Mouse (Mus musculus) liver, adult 2 months (tissue): Measurements from ENCODE around the gene Tnfrsf1b. TPM values are rescaled to one million over a fixed set of nuclear protein-coding genes. Genes with fewer than 3 reads are reported as not detected.
A peak's percentile ranks its signal among the peaks of the same experiment; 100 is the strongest.

Source experiments
- DNase-seq: peaks from one replicate; pipeline ENCODE4 v3.0.0-alpha.2; 2011; ENCODE audit warnings: low read depth, low spot score; ENCODE audit errors: extremely low read depth
- H3K27ac ChIP-seq: fragments of 200-500 bp; replicated peaks from 2 replicates; pipeline ENCODE4 v1.5.1; 2012; ENCODE audit warnings: low read depth, mild to moderate bottlenecking, control low read depth, inconsistent platforms, low read length; ENCODE audit not compliant: insufficient read depth
- H3K27me3 ChIP-seq: fragments of 200-500 bp; 2 replicates; pipeline ENCODE4 v1.6.1; 2012; ENCODE audit warnings: mild to moderate bottlenecking, moderate library complexity, low read length, inconsistent platforms; ENCODE audit not compliant: control insufficient read depth, insufficient read depth
- H3K36me3 ChIP-seq: fragments of 200-500 bp; 2 replicates; pipeline ENCODE4 v1.6.1; 2012; ENCODE audit warnings: low read length, inconsistent platforms; ENCODE audit not compliant: control insufficient read depth, insufficient read depth
- H3K4me1 ChIP-seq: fragments of 200-500 bp; 2 replicates; pipeline ENCODE4 v1.6.1; 2011; ENCODE audit warnings: low read length; ENCODE audit not compliant: control insufficient read depth, insufficient read depth
- H3K4me3 ChIP-seq: fragments of 200-500 bp; 2 replicates; pipeline ENCODE4 v1.5.1; 2011; ENCODE audit warnings: low read depth, mild to moderate bottlenecking, control low read depth, low read length, moderate library complexity; ENCODE audit not compliant: insufficient read depth
- H3K79me2 ChIP-seq: fragments of 200-500 bp; 2 replicates; pipeline ENCODE4 v1.6.1; 2012; ENCODE audit warnings: inconsistent platforms, mild to moderate bottlenecking, low read length, moderate library complexity; ENCODE audit not compliant: control insufficient read depth, insufficient read depth
- H3K9ac ChIP-seq: fragments of 200-500 bp; 2 replicates; pipeline ENCODE4 v1.6.1; 2012; ENCODE audit warnings: low read depth, mild to moderate bottlenecking, control low read depth, inconsistent platforms, low read length
- CTCF ChIP-seq: fragments of 200-500 bp; IDR thresholded peaks from 2 replicates; pipeline ENCODE4 v1.5.1; 2011; ENCODE audit warnings: low read depth, low read length, control low read depth
- POLR2A ChIP-seq: fragments of 200-500 bp; IDR thresholded peaks from 2 replicates; pipeline ENCODE4 v1.6.1; 2011; ENCODE audit warnings: low read length, control low read depth; ENCODE audit not compliant: insufficient read depth; ENCODE audit errors: extremely low read depth
- WGBS: fragments of 180-500 bp; shearing (Covaris S2); methylation state at CpG from one replicate; pipeline ENCODE4 v1.1.7; 2018; 5-methylcytosine and 5-hydroxymethylcytosine counted together
- polyA plus RNA-seq: library from polyadenylated mRNA; depleted of rRNA; stranded (reverse); fragments of >200 nt; gene quantifications from 2 replicates; pipeline ENCODE4 v1.2.3, GENCODE M21; 2012
- total RNA-seq: library from RNA; depleted of rRNA; stranded (reverse); fragments of >200 nt; gene quantifications from 2 replicates; pipeline ENCODE4 v1.2.3, GENCODE M21; 2014

Gene Tnfrsf1b
- total and polyA plus RNA-seq, 2 experiments = 10.8 to 16.8 TPM

GRCm38 (mm10) chr4:145215396-145215795 is 31.3 kb downstream of the Tnfrsf1b start:
- H3K9ac ChIP-seq = no peak overlapping the region
- no peaks in the 10 kb centered on the region for H3K27me3 ChIP-seq
- 0 out of 2 replicates have a peak overlapping the region, but pooled peaks have one; percentile 10 for H3K27ac ChIP-seq
- no peak overlapping the region for H3K4me3 ChIP-seq
- TF ChIP-seq CTCF = no peak
- TF ChIP-seq POLR2A = no peak
- 79% methylated on average over 2 of the region's 2 CpGs for WGBS
- peaks cover 14% of the 10 kb centered on the region for H3K4me1 ChIP-seq
- H3K36me3 ChIP-seq = peaks cover 24% of the 10 kb centered on the region; the same call in 1 of the 2 replicates
- no peaks in the 10 kb centered on the region; the same call in 1 of the 2 replicates for H3K79me2 ChIP-seq
- DNase-seq = peak; percentile 26

GRCm38 (mm10) chr4:145214786-145215174 is 31.9 kb downstream of the Tnfrsf1b start:
- 53% methylated on average over 6 of the region's 6 CpGs for WGBS
- Histone ChIP-seq H3K79me2 (no peaks in the 10 kb centered on the region; the same call in 1 of the 2 replicates), H3K4me1 (peaks cover 11% of the 10 kb centered on the region), H3K36me3 (peaks cover 24% of the 10 kb centered on the region; the same call in 1 of the 2 replicates), H3K9ac (no peak overlapping the region), H3K27ac (no peak overlapping the region), H3K4me3 (no peak overlapping the region), H3K27me3 (no peaks in the 10 kb centered on the region)
- TF ChIP-seq CTCF = no peak
- no peak for TF ChIP-seq POLR2A
- DNase-seq = no peak

GRCm38 (mm10) chr4:145213999-145214785 is 32.5 kb downstream of the Tnfrsf1b start:
- Histone ChIP-seq H3K36me3 (peaks cover 24% of the 10 kb centered on the region; the same call in 1 of the 2 replicates), H3K4me3 (no peak overlapping the region), H3K9ac (no peak overlapping the region), H3K79me2 (no peaks in the 10 kb centered on the region; the same call in 1 of the 2 replicates), H3K27ac (no peak overlapping the region), H3K27me3 (no peaks in the 10 kb centered on the region), H3K4me1 (peaks cover 11% of the 10 kb centered on the region)
- TF ChIP-seq POLR2A (no peak), CTCF (peak; percentile 96)
- peak; percentile 76 for DNase-seq
- 36% methylated on average over 8 of the region's 8 CpGs for WGBS

GRCm38 (mm10) chr4:145211076-145211475 is 35.6 kb downstream of the Tnfrsf1b start:
- no peak for TF ChIP-seq POLR2A
- TF ChIP-seq CTCF = no peak
- peaks cover 8% of the 10 kb centered on the region; the same call in 1 of the 2 replicates for H3K36me3 ChIP-seq
- no peaks in the 10 kb centered on the region for H3K27me3 ChIP-seq
- H3K4me1 ChIP-seq = peaks cover 3% of the 10 kb centered on the region
- no peak overlapping the region for H3K27ac ChIP-seq
- no peak overlapping the region for H3K9ac ChIP-seq
- H3K79me2 ChIP-seq = no peaks in the 10 kb centered on the region
- WGBS = 78% methylated on average over 2 of the region's 2 CpGs
- DNase-seq = no peak
- no peak overlapping the region for H3K4me3 ChIP-seq

GRCm38 (mm10) chr4:145210564-145210963 is 36.1 kb downstream of the Tnfrsf1b start:
- Histone ChIP-seq H3K79me2 (no peaks in the 10 kb centered on the region), H3K4me1 (peaks cover 3% of the 10 kb centered on the region), H3K4me3 (no peak overlapping the region), H3K27me3 (no peaks in the 10 kb centered on the region), H3K36me3 (peaks cover 4% of the 10 kb centered on the region; the same call in 1 of the 2 replicates), H3K9ac (no peak overlapping the region), H3K27ac (no peak overlapping the region)
- WGBS = 93% methylated on average over 5 of the region's 5 CpGs
- no peak for DNase-seq
- no peak for TF ChIP-seq POLR2A
- TF ChIP-seq CTCF = no peak

GRCm38 (mm10) chr4:145209690-145210088 is 37.0 kb downstream of the Tnfrsf1b start:
- H3K9ac ChIP-seq = no peak overlapping the region
- H3K36me3 ChIP-seq = no peaks in the 10 kb centered on the region; the same call in 1 of the 2 replicates
- WGBS = 50% methylated on average over 5 of the region's 5 CpGs
- TF ChIP-seq POLR2A (no peak), CTCF (no peak)
- no peaks in the 10 kb centered on the region for H3K79me2 ChIP-seq
- H3K27me3 ChIP-seq = no peaks in the 10 kb centered on the region
- H3K27ac ChIP-seq = no peak overlapping the region
- no peak overlapping the region for H3K4me3 ChIP-seq
- H3K4me1 ChIP-seq = peaks cover 3% of the 10 kb centered on the region
- DNase-seq = no peak
